Mouse (Mus musculus) cerebellum, adult 9-10 months (tissue): ENCODE data around the gene Ackr2.
A peak's percentile ranks its signal among the peaks of the same experiment; 100 is the strongest.

ENCODE experiments used
- DNase-seq: peaks from one replicate; pipeline ENCODE4 v3.0.0; 2022

Ackr2 gene

DNA sequence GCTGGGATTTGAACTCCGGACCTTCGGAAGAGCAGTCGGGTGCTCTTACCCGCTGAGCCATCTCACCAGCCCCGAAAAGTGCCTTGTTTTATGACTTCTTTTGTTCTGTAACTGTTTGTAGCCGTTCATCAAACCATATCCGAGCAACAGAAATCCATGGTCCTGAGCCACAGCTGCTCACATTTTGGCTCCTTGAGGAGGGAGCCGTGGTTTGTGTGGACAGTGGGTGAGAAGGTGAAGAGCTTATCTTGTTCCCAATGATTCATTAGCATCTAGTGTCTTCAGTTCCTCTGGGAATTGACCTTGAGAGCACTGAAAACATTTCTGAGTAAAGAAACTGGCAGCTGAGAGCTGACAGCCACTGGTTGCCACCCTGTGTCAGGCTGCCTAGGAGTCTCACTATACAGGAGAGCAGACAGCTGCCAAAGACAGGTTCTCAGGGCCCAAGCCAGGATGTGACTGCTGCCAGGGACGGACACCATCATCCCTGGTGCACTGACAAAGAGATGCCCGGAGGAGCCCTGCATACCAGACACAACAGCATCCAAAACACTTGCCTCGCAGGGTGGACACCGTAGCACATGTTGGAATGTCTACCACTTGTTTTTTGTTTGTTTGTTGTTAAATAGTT is 6.0 kb upstream of the Ackr2 start:
- DNase-seq: no peak

- no peak for DNase-seq
These were observed 3.7 kb upstream of the Ackr2 start for GRCm38 (mm10) chr9:121894447-121894846.

DNA sequence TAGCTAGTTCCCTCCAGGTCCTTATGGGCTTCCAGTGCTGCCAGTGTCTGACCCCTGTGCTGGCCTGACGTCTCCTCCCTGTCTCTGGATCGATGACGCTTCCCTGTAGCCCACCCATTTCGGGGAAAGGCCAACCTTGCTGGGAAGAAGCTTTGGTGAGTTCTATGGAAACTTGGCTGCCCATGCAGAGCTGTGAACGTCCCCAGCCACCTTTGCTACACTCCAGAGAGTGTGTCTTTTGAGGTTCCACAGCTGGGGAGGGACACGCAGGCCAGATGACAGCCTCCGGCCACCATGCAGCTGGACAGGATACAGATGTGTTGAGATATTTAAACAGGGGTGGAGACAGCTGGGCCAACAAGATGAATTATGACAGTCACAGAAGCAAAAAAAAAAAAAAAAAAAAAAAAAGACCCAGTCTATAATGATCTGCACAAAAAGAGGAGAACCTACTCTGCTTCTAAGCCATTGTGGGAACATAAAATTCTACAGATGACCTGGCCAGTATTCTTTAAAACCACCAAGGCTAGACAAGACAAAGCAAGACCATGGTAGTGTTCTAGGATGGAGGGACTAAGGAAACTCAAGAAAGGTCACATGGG is 2.7 kb upstream of the Ackr2 start:
- DNase-seq: no peak

- no peak for DNase-seq
These were observed 1.3 kb upstream of the Ackr2 start for GRCm38 (mm10) chr9:121896820-121897219.

GRCm38 (mm10) chr9:121899306-121899705 is 1.2 kb downstream of the Ackr2 start:
- DNase-seq: no peak

- DNase-seq: no peak
These were observed 2.2 kb downstream of the Ackr2 start for GRCm38 (mm10) chr9:121900282-121900855.

GRCm38 (mm10) chr9:121901710-121902700 is 3.9 kb downstream of the Ackr2 start:
- DNase-seq: no peak

- peak; percentile 28 for DNase-seq
These were observed 5.5 kb downstream of the Ackr2 start for GRCm38 (mm10) chr9:121903476-121904305.

DNA sequence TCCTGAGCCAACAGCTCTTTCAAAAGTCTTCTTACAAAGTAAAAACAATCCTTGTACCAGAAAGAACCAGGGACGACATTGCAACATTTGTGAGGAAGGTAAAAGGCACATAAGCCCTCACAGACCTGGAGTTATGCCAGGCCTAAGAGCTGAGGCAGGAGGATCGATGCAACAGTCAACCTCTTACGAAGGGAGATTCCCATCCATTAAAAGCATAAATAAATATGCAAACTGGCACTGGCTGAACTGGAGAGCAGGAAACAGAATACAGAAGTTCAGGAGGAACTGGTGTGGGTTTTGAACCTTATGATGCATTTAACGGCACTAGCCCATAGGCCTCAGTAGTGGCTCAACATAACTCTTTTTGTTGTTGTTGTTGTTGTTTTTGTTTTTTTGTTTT is 6.2 kb downstream of the Ackr2 start:
- no peak for DNase-seq

GRCm38 (mm10) chr9:121904946-121905345 is 6.8 kb downstream of the Ackr2 start:
- no peak for DNase-seq

- no peak for DNase-seq
These were observed 7.5 kb downstream of the Ackr2 start for GRCm38 (mm10) chr9:121905556-121906185.

GRCm38 (mm10) chr9:121906456-121906855 is 8.3 kb downstream of the Ackr2 start:
- no peak for DNase-seq

- no peak for DNase-seq
These were observed 9.4 kb downstream of the Ackr2 start for GRCm38 (mm10) chr9:121907356-121908070.

DNA sequence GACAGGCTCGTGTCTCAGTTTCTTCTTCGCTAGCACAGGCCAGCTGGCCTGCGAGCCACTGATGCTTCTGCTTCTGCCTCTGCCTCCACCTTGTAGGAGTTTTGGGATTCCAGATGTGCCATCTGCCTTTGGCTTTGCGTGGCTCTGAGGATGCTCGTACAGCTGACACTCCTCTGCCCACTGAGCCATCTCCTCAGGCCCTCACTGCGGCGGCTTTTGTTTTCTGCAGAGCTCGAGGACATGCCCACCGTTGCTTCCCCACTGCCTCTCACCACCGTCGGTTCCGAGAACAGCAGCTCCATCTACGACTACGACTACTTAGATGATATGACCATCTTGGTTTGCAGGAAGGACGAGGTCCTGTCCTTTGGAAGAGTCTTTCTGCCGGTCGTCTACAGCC is 10.2 kb downstream of the Ackr2 start:
- DNase-seq: no peak

- no peak for DNase-seq
These were observed 11.5 kb downstream of the Ackr2 start for GRCm38 (mm10) chr9:121909635-121910034.

DNA sequence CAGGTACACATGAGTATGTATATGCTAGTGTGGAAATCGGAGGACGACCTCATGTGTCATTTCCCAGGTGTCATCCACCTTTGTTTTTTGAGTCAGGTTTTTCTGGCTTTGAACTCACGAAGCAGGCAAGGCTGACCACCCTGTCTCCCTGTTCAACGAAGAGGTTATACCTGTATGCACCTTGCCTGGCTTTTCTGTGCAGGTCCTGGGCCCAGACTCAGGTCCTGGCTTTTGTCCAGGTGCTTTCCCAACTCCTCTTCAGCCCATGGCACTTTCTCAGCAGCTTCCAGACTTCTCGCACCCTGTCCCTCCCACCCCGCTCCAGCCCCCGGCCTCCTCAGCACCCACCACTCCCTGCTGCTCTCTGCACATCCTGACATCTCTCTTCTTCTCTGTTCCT is 13.0 kb downstream of the Ackr2 start:
- no peak for DNase-seq

- no peak for DNase-seq
These were observed 14.6 kb downstream of the Ackr2 start for GRCm38 (mm10) chr9:121912786-121913185.

- no peak for DNase-seq
These were observed 16.1 kb downstream of the Ackr2 start for GRCm38 (mm10) chr9:121914226-121914757.

DNA sequence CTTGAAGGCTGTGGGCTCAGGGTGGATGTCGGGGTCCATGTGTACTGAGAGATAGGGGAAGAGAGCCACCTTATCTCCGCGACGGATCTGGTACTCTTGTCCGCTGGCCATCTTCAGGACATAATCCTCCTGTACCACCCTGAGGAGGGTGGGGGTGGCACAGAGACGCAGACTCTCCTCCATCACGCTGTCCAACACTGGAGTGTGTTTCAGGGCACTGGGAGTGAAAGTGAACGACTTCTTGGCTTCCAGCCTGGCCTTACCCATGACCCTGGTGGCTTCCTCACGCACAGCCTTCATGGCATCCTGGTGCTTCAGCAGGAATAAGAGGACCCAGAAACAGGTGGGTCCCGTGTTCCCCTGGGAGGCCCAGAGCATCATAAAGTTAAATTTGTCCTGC is 16.9 kb downstream of the Ackr2 start:
- DNase-seq: no peak

- no peak for DNase-seq
These were observed 17.9 kb downstream of the Ackr2 start, which contains the start of gene Cyp8b1 for GRCm38 (mm10) chr9:121916102-121916501. Cyp8b1 (minus strand) TSS chr9:121916305.

DNA sequence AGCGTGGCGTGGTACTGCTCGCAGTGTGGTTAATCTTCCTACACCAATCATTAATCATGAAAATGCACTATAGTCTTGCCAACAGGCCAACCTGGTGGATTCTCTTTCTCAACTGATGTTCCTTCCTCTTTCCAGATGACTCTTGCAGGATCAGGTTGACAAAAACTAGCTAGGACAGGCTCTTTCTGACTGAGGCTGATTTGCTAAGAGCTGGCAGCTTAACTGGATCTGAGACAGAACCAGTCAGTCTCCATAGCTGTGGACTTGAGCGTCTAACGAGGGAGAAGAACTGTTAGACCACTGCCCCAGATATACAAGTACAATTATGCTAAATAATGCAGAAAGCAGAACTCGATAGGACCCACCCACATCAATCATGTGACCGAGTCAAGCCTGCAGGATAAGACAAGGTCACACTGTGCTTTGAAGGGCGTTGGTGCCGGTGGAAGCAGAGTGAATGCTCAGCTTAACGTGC is 20.9 kb downstream of the Ackr2 start:
- no peak for DNase-seq
